Mouse (Mus musculus) ES-E14 (cell line): ENCODE results near the gene Ulk4.

Experiments
- HCFC1 ChIP-seq: IDR thresholded peaks from 2 replicates; pipeline ENCODE4 v1.6.1; 2012; ENCODE audit warnings: low read length, inconsistent platforms, borderline replicate concordance; ENCODE audit not compliant: insufficient read depth
- MAFK ChIP-seq: IDR thresholded peaks from 2 replicates; pipeline ENCODE4 v1.6.1; 2014; ENCODE audit warnings: mild to moderate bottlenecking, low read depth, low read length, inconsistent platforms; ENCODE audit not compliant: insufficient read depth
- ZC3H11A ChIP-seq: IDR thresholded peaks from 2 replicates; pipeline ENCODE4 v1.6.1; 2012; ENCODE audit warnings: low read depth, mild to moderate bottlenecking, inconsistent platforms, low read length, borderline replicate concordance
- ZNF384 ChIP-seq: IDR thresholded peaks from 2 replicates; pipeline ENCODE4 v1.6.1; 2012; ENCODE audit warnings: low read depth, low read length, inconsistent platforms

GRCm38 (mm10) chr9:121059286-121059685 is 217.7 kb downstream of the Ulk4 start:
- TF ChIP-seq ZNF384 (no peak), ZC3H11A (no peak), HCFC1 (no peak), MAFK (no peak)
